Mouse (Mus musculus) spleen, postnatal 14 days (tissue): ENCODE results near the gene Cyp51.
A peak's percentile ranks its signal among the peaks of the same experiment; 100 is the strongest.
"Not testable (repeated sequence)": the region's sequence is repeated elsewhere in the genome, so short reads cannot be mapped to it uniquely, and the experiment has no call there.

ENCODE experiments used
- DNase-seq, 2 experiments: peaks; one replicate each; pipeline ENCODE4 v3.0.0; 2021 to 2022; ENCODE audit warnings: low spot score in 2 of 2

Cyp51 gene

DNA sequence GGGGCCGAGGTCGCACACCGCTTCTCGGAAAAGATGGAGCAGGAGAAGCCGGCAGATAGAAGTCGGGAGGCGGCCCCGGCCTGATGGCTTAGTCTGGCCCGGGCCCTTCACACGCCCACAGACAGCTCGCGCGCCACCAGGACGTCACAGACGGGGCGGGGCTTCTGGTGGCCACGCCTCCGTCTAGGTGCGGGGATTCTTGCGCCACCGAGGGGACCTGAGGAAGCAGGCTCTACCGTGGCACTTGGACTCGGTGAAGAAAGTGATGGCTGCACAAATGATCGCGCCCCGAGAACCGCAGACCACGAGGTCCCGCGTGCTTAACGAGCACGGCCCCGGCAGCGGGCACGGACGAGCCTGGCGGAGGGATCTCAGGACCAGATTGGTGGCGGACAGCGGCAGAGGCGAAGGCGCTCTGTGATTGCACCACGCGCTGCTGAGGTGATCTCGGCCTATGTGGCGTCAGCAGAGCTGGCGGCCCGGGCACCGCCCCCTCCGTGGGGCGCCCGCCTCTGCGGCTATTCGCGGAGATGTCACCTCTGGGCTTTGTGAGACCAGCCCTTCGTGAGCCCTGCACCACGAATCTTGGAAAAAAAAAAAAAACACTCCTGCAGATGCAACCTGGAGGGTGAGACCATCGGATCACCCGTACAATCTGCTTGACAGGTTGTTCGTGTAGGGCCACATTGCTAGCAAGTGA is at the start of gene Cyp51:
Gene Cyp51 (minus strand): TSS at position 406 of the 700 bp plus-strand sequence.
- peak; percentile 70 to 76 for DNase-seq

DNA sequence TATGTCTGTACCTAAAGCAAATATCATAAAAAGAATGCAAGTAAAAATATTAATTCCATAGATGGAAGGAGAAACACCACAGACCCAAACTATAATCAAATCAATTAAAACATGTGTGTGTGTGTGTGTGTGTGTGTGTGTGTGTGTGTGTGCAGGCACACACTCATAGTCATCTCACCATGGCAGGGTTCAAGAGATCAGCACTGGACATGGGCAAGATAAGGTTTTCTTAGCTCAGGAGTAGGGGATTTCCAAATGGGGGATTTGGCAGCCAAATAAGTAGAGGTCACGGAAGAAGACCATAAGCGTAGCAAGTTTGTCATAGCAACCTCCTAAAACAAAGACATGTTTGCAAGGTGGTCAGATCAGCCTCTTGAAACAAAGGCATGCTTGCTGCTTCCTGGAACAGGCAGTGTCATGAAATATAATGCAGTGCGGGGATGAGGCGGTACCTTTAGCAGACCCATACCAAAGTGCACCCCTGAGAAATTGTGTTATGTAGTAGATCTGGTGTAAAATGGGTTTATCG is 8.1 kb upstream of the Cyp51 start:
- DNase-seq = no peak

DNA sequence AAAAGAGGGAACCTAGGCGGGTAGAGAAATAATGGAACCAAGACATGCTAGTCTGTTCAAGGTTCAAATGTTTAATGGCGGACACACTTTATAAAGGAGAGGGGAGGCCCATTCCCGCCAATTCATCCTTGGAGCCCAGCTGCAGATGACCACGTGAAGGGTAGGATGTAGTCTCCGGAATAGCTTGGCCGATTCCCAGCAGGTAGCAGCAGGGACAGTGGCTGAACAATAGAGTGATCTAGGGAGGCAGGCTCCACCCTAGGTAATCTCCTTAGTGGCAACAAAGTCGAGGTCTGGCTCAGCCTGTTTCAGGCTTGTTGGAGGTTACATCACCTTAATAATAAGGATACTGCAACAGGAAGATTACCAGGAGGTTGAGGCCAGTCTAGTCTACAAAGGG is 2.5 kb upstream of the Cyp51 start:
- not testable (repeated sequence) for DNase-seq

DNA sequence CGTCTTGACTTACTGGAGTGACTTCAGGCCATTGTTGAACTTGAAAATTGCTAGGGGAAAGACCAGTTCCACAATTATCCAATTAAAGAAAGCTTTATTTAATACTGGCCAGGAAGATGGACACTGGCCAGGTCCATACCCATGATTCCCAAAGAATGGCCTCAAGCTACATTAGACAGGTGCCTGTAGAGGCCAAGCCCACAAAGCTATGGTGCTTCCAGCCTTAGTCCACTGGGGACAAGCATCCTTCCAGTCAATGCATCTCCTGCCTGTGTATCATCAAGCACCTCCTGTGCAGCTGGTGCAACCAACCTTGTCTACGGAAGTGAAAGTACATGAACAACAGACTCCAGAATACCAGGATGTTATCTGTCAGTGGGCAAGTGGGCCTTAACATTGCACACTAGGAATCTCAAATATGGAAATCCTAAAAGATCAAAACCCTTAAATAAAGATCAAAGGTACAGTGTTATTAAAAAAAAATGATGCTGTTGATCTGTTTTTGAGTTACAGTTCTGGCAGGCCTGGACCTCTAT is 1.2 kb upstream of the Cyp51 start:
- no peak for DNase-seq

DNA sequence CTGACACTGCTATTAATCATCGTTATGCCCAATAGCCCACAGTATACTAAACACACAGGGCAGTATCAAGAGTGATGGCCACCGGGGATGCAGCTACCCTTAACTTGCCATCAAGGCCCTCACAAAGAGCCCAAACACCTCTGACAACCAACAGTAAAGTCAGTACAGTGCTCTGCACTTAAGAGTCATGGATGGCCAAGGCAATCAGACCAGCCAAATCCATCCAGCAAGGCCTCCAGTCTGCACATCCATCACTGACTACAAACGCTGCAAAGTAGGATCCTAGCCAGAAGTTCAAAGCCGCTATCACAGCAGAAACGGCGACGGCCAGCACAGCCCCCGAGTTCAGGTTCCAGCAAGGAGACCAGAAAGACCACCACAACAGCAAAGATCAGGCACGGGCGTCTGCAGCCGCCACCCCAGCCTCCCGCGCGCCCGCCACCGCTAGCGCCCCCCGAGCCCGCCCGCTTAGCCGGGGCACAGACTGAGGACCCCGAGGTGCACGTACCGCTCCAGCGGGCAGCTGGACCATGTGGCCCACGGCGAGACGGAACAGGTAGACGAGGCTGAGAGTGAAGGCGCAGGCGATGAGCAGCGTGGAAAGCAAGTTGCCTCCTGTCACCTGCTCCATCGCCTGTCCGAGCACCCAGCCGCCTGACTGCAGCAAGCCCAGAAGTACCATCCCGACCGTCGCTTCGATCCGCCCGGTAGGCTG is 763 bp downstream of the Cyp51 start:
- DNase-seq = peak in 1 of 2 experiments; percentile 1

DNA sequence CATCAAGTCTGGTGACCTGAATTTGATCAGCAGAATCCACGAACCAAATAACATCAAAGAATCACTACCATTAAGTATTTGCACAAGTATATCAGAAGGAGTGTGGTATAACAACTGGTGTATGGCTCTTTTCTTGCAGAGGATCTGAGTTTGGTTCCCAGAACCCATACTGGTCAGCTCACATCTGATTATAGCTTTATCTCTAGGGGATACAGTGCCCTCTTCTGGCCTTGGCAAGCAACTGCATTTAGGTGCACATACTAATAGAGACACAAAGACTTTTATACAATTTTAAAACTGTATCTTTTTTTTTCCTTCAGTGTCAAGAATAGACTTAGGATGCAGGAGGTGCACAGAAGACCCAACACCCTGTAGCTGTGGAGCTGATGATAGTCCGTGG is 2.8 kb downstream of the Cyp51 start:
- DNase-seq = no peak

DNA sequence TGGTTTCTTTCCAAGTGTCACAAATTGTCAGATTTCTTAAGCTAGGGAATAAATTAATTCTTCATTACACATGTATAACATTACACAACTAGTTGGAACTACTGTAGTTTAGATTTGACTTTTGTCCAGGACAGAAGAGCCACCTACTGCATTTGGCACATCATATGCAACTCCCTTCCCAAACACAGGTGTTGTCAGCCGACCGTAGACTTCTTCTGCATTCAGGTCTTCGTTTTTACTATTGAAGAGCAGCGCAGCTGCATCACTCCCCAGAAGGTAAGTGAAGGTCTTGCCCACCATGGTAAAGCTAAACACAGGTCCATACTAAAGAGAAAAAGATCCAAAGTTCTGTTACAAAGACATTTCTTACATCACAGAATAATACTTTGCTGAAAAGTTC is 3.5 kb downstream of the Cyp51 start:
- no peak for DNase-seq

DNA sequence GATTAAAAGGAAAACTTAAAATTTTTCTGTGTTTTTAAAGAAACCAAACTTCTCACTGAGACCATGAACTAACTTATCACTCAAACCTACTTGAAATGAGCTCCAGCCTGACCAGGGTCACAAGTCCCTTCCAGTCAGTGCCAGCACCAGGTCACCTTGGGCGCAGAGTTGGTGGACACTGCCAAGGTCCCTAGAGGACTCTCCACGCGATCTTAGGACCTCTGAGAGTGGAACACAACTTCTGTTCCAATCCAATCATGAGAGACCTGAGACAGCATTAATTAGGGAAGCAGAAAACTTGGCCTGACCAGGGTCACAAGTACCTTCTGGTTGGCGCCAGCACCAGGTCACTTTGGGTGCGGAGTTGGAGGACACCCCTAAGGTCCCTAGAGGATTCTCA is 10.1 kb downstream of the Cyp51 start:
- no peak for DNase-seq

DNA sequence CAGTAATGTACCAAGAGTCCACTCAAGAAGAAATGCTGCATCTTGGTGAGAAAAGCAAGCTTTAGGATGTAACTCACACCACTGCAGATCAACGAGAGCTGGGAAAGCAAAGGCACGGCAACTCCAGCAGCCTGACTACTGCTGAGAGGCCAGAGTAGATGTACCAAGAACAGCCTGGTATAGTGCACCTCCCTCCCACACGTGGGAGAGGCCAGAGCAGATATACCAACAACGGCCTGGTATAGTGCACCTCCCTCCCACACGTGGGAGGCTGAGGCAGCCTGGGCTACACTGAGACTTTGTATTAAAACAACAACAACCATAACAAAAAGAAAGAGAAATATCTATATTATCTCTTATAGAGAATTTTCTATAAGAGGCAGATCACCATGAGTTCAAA is 16.4 kb downstream of the Cyp51 start:
- DNase-seq = no peak

DNA sequence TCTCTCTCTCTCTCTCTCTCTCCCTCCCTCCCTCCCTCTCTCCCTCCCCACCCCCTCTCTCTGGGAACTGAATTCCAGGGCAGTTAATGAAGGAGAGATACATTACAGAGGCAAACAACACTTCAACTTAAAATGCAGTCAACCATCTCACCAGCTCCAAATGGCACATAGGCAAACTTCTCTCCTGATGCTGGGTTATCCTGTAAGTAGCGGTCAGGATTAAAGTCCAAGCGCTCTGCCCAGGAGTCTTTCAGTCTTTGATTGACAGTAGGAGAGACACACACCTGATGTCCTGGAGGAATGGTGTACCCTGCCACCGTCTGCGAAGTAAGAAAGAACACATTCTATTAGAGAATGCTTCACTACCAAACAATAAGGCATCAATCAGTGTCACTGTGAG is 18.2 kb downstream of the Cyp51 start:
- DNase-seq = no peak

DNA sequence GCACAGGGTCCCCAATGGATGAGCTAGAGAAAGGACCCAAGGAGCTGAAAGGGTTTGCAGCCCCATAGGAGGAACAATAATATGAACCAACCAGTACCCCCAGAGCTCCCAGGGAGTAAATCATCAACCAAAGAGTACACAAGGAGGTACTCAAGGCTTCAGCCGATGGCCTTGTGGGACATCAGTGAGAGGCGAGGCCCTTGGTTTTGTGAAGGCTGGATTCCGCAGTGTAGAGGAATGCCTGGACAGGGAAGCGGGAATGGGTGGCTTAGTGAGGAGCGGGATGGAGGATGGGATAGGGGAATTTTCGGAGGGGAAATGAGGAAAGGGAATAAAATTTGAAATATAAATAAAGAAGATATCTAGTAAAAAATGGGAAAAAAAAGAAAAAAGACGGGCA is 19.6 kb downstream of the Cyp51 start:
- DNase-seq = no peak

DNA sequence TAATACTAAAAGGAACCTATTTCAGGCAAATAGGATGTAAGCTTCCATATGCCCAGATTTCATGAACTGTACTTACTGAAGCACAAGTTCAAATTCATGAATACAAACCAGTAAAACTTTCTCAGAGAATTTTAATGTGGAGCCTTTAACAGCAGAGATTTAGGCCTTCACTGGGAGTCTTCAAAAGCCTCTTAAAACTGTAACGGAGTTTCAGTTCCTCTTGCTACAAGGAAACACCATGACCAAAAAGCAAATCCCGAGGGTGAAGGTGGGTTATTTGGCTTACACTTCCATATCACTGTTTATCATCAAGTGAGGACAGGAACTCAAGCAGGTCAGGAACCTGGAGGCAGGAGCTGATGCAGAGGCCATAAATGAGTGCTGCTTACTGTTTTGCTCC is 23.0 kb downstream of the Cyp51 start:
- no peak for DNase-seq

DNA sequence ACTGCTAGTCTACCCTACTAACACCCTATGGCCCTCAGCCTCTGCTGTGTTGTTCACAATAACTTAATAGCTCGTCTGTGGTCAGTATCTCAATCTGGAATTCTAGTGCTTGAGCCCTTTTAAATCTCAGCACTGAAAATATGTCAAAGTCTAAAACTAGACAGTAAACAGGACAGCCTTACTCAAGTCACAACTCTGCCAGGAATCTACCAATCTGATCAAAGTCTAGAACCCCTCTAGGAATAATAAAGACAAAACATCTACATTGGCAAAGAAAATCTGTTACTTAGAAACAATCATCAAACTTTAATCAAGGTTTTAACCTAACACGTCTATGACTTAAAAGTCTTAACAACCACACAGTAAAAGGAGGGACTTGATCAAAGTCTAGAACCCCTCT is 23.7 kb downstream of the Cyp51 start:
- no peak for DNase-seq

DNA sequence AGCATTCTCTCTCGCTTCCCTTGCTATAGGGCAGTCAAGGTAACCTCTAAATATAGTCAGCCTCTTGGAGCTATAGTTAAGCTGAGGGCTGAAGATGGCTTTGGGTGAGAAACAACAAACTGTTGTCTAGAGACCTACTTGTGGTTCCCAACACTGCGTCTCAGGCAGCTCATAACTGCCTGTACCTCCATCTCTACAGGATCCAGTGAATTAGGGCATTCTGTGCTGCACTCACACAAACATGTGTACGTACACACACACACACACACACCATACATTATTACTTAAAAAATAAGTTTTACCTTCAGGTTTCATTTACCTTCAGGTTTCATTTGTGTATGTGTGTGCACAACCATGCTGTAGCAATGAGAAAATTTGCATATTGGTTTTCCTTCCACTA is 25.5 kb downstream of the Cyp51 start:
- DNase-seq = no peak

DNA sequence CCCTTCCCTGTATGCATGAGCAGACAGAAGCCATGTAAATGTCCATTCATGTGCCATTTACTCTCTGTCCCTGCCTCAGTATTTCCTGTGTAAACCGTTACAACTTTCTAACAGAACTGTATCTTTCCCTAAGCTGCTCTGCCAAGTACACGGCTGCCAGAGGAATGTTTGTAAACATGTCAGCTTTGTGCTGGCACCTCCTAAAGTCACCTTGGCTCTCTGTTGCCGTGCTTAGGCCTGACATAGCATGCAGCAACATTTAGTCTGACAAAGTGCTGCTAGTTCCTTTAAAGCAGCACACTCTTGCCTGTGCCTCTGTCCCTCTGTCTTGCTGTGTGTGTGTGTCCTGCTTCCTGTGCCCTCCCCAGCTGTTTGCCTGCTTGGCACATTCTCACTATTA is 37.3 kb downstream of the Cyp51 start:
- DNase-seq = no peak

DNA sequence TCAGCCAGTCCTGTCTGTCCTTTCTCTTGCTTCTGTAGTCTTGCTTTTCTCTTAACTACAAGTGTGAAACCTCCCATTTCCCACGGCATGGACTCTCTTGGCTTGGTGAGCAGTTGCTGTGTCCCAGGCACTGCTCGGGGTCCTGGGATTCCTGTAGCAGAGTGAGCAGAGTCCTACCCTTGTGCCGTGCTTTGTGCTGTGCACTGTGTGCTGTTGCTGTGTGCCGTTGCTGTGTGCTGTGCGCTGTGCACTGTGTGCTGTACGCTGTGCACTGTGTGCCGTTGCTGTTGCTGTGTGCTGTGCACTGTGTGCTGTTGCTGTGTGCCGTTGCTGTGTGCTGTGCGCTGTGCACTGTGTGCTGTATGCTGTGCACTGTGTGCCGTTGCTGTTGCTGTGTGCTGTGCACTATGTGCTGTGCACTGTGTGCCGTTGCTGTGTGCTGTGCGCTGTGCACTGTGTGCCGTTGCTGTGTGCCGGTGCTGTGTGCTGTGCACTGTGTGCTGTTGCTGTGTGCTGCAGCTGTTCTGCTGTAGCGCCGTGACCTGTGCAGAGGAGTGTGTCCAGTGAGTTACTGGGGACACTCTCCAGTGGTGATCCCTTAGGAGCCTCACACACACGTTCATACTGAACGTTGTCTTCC is 38.0 kb downstream of the Cyp51 start:
- no peak for DNase-seq

DNA sequence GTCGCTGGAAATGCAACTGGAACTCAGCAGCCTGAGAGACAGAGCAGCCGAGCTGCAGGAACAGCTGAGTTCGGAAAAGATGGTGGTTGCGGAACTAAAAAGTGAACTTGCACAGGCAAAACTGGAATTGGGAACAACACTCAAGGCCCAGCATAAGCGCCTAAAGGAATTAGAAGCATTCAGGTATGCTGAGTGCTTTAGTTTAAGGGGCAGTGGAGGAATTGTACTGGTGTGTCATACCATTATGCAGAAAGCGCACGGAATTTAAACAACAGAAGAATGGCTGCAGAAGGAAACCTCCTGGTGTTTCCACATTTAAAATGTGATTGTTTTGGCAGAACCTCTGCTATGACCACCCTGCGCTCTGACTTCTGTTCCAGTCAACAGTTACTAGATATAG is 44.2 kb downstream of the Cyp51 start:
- DNase-seq = no peak

DNA sequence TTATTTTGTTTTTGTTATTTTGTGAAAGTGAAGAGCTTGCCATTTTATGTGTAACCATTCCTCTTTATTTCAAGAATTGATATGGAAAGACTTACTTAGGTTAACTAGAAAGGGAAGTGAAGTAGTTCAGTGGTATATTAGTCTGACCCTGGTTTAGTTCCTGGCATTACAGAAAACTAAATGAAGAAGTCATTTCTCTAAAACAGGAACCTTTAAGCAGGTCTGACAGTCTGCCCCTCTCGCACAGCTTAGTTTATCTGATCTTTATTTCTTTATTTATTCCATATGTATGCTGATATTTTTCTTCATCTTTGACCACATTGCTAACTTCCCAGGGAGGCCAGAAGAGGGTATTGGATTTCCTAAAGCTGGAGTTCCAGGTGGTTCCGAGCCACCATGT is 63.6 kb downstream of the Cyp51 start:
- no peak for DNase-seq

DNA sequence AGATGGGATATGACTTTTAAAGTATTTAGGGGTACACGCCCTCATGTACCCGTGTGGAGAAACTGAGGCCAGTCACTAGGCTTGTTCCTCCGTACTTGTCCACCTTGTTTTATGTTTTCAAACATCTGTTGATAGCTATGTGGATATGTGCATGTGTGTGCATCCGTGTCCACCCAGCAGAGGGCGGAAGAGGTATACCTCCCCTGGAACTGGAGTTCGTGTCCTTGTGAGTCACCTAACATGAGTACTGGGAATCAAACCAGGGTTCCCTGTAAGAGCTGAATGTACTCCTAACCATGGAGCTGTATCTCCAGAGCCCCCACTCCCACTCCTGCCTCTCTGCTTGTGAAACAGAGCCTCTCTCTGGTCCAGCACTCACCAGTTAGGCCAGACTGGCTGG is 64.2 kb downstream of the Cyp51 start:
- DNase-seq = no peak

DNA sequence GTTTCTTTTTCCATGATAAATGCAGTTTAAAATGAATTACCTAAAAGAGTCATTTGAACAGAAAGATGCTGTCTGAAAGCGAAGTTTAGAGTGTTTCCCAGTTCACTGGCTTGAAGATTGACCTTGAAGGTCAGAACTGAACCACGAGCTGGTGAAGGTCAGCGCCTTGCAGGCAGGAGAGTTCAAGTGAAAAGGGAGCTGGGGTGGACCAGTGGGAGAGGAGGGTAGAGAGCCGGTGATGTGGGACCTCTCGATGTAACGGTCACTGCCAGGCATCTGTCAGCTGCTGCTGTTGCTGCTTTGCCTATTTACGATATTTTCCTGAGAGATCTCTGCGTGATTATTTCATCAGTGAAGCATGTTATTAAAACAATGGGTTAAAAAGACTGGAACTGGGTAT is 65.2 kb downstream of the Cyp51 start:
- no peak for DNase-seq

DNA sequence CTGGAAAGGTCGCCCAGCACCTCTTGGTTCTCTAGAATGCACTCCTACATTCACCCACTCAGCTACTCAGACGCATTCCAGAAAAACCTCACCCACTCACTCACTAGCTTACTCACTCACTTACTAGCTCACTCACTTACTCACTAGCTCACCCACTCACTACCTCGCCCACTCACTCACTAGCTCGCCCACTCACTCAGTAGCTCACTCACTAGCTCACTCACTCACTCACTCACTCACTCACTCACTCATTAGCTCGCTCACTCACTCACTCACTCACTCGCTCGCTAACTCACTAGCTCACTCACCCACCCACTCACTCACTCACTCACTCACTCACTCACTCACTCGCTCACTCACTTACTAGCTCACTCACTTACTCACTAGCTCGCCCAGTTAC is 67.9 kb downstream of the Cyp51 start:
- no peak for DNase-seq

DNA sequence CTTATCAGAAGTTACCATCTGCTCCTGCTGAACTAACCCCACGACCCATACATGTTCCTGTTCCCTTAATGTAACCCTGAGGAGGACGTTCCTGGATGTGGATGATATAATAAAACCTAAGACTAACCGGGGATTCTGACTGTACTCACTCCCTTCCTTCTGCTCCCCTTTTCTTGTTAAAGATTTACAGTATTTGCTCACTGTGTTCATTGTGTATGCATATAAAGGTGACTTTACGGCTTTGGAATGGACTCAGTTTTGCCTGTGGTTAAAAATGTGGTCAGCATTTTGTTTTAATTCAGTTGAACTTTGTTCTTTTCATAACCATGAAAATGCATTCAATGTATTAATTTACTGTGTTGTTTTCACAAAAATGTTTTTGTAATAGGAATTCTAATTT is 72.7 kb downstream of the Cyp51 start:
- DNase-seq = no peak
